Mouse (Mus musculus): ENCODE measurements at regions not wholly inside any gene's neighbourhood (a gene's known extent, or its start where the extent isn't known, plus 50 kb on each side); places are given as distances from the start of the nearest gene placed in this dataset.
A peak's percentile ranks its signal among the peaks of the same experiment; 100 is the strongest.

DNA sequence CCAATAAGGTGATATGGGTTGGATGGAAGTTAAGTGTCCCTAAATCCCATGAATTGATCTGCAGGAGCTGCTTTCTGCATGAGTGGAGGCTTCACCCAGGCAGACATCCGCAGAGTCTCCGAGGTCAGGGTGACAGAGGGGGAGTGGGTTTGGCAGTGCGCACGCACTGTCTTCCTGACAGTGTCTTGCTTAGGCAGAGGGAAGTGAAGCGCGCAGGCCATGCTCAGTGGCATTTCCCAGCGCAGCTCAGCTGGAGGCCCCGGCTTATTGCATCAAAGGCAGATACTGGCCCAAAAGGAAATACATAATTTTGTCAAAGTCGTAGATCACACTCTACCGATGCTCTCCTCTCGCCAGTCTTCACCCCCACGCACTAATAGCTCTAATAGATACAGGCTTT is 252.7 kb upstream of the Dnajc24 start:
- DNase-seq: no peak

DNA sequence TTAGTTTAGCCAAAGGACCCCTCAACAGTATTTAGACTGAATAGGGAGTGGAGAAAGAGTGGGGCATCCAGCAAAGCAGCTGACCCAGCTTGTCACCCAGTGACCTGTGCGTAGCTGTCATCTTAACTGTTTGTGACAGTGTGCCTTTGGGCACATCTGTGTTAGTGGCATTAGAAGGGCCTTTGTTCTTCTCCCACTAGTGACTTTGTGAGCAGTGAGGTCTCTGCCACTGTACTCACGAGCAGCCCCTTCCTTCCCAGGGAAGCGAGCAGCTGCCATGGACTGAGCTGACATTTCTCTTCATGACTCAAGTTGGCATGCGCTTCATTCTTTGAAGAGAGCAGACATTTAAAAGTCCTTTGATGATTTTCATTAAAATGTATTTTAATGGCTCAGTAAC is 231.0 kb upstream of the Dnajc24 start:
- no peak for DNase-seq

DNA sequence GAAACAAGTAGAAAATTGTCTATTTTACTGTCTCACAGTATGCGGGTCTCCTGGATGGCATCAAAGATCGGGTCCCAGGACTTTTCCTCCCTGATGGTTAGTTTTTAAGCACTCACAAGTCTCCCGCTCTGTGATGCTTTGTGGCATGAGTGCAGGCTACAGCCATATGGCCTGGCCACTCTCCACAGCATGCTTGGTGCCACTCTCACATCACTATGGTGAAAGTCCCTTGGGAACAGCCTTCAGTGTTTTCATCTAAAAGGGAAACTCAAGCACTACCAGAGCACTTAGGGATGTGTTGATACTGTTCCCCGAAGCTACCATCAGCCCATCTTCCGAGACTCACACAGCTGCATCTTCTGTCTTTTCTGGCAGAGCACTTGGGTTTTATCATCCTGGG is 227.8 kb upstream of the Dnajc24 start:
- DNase-seq: no peak

DNA sequence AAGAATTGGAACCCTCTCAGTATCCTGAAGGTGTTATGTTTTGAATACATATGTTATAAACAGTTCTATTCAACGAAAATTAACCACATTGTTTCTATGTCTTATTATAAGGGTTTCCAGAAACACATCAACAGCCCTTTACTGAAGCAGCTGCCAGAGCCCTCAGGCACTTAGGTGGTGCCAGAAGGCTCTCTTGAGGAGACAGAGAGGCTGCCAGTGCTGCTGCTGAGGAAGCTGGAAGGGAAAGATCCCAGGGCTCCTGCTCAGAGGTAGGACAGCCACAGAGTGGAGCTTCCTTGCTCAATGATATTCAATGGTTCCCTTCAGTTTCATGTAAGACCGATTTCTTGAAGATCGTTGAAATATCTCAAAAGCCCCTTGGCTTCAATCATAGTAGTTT is 226.7 kb upstream of the Dnajc24 start:
- DNase-seq: no peak

DNA sequence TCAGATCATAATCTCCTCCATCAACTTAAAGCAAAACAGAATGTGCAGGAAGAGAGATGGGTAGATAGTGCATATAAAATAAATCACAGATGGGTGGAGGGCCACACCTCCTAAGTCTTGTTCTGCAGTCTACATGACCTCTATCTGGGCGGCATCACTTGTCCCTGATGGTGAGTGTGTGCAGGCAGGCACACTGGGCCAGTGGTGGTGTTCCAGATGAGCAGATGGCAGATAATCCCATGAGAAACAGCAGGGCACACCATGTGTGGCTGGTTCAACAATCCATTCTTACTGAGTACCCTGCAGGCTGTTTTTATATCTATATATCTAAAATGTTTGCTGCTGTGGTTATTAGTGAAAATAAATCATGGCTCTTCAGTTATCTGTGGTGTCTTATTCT is 224.9 kb upstream of the Dnajc24 start:
- DNase-seq: no peak

DNA sequence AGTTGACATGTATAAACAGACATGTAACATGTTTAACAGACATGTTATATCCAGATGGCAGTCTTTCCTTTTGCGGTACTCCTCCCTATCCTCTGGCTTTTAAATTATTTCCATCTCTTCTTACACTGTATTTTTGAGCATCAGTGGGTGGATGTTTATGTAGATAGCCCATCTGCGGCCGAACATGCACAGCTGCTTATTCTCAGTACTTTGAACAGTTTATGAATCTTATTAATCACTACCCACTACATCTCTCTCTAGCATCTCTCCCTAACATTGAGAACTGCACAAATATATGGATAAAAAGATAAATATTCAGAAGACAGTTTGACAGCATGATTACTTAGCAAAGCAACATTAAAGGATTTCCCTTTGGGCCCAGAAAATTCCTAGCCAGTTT is 212.8 kb upstream of the Dnajc24 start:
- DNase-seq: no peak

DNA sequence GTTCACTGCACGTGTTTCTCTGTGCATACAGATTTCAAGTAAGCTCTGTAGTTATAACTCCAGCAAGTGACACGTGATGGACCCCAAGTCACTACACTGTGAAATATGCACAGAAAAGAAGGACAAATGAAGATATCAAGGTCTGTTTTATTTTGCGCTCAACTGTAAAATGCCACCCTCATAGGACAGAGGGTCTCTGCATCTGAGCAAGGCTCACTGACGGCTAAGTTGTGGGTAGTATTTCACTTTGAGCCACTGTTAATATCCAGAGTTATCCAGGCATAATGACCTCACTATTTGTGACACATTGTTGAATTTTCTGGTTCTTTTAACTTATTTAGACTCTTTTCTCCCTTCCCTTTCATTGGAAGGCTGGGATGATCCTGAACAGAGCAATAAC is 210.4 kb upstream of the Dnajc24 start:
- DNase-seq: no peak

DNA sequence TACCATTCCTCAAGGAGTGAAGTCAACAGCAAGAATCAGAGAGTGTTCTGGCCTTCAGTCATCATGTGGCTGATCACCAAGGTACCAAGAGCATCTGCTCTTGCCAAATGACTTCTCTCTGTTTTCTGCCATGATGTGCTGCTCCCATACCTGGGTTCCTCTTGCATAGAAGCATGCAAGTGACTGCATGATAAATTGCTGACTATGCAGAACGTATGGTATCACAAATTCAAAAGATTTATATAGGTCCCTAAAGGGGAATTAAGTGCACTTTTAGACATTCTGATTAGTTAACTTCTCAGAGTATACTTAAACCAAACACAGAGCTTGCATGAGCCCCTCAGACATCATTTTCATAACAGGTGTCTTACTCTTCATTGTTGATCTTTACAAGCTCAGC is 207.4 kb upstream of the Dnajc24 start:
- no peak for DNase-seq

DNA sequence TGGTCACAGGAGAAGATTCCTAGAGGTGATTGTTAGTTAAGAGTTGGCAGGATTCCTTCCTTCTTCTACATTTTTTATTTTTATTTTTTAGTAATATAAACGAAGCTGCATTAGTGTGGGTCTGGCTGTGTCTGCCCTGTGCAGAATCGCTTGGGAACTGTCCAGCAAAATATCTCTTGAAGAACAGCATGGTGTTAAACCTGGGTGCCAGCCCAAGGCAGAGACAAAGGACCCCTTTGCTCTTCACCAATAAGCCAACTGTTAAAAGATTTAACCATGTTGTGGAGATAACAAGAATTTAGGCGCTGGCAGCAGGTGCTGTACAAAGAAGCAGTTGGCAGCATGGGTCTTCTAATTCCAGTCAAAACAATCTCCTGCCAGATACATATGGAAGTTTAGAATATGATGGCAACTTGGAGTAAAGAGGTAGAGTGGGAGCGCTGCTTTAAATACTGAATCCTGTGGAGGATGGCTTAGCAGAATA is 205.5 kb upstream of the Dnajc24 start:
- DNase-seq: no peak

DNA sequence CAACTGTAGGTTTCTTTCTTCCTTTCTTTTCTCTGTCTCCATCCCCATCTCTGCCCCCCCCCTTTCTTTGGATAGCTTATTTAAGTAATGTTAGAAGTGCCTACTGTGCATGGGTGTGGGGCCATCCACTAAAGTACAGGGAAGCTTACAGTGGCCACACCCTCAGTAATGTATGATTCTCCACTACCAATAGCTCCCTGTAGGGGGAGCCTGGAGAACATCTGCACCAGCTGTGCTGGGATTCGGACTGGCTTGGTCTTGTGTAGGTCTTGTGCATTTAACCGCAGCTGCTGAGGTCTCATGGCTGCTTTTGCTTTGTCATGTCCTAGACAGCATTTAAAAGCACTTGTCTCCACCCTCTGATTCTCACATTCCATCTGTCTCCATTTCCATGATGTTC is 196.8 kb upstream of the Dnajc24 start:
- DNase-seq: no peak

DNA sequence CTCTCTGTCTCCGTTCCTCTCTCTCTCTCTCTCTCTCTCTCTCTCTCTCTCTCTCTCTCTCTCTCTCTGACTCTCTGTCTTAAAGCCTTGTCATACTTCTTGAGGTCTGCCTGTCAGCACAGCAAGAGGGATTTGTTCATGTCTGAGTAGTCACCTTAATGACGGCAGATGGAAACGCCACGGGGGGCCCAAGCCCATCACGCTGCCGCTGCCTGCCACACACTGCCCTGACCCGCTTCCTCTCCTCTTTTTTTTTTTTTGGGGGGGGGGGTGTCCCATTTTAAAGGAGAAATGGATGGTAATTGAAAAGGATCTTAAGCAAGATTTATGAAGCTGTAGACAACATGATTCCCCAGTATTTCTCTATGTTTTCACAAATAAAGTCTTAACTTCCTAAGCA is 191.8 kb upstream of the Dnajc24 start:
- no peak for DNase-seq

DNA sequence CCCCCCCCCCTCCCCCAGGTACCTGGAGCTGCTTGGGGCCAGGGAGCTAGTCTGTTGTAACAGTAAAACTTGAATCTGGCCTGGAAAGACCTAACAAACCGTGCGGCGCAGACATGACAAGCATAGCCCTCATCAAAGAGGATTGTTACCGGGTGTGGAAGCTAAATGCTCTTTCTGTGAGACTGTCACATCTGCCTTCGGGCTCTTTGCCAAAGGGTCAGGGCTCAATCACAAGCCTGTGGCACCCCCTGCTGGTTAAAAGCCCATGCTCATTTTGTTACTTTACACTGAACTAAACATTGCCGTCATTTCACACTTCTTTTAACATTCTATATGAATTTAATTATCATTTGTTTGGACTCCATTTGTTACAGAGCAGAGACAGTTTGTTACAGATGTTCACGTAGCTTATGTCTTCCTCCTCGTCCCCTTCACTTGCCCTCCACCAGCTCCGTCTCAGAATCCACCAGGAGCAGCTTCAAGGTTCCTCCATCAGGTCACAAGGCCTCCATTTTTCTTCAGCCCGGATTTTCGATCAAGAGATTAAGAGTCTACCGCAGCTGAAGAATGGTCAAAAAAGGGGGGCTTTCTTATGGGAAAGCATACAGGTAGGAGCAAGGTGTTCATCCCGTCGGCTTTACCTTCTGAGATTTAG is 191.1 kb upstream of the Dnajc24 start:
- peak; percentile 86 for DNase-seq

DNA sequence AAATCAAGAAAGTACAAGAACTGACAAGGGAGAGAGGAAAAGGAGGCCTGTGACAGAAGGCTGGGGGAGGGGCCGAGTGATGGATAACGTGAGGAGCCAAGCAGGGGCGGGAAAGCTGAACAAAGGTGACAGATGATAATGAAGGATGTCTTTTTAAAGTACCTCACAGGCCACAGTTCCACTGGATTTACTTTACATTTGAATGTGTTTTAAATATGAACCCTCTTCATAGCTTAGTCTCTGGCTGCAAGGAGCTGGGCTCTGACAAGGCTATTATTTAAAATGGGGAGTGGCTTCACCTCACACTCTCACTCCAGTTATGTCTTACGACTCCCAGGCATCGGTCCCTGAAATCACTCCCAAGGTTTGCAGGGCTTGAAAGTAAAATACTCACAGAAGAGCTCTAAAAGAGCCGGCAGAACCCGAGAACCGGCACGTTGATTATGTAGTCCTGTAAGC is 190.6 kb upstream of the Dnajc24 start:
- DNase-seq: no peak

DNA sequence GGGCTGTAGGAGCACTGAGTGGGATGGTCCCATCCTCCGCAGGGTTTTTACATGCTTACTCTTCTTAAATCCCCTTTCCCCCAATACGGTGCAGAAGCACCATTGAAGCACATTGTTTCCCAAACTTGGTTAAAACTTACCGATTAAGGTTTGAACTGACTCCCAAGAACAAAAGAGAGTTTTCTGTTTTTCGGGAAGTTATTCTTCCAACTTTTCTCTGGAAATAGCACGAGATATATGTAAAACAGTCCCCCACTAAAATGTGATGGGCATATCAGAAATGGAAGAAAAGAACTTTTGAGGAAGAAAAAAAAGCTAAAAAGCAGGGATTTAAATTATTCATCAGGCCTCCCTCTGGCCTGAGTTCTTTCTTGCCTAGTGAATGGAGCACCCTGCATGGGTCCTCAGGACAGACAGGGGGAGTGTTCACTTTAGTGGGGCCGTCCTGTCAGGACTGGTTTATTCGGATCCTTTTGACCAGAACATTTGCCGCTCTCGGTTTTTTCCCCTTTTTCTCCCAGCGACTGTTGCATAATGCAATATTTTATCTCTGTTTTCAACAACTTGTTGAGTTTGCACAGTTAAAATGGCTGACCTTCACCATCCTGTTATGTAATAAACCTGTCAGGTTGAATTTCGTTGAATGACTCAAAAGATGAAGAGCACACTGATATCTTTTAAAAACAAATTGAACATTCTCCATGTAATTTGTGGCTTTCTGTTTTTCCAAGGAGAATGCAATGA is 187.4 kb upstream of the Dnajc24 start:
- no peak for DNase-seq

DNA sequence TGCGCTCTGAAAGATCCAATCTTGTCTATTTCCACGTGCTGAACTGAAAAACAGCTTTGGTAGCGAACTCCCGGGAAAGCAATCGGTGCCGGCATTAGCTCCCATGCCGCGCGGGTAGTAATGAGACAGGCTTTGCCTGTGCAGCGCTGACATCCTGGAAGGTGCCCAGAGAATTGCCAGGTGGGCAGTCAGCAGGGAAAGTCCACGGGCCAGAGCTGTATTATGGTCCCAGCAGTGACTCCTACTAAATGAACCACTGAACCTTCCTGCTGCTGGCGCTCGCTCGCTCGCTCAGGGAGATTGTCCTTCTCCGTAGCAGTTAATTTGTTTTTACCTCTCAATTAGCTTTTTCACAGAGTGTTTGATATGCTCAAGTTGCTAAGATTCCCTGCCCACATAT is 180.3 kb upstream of the Dnajc24 start:
- no peak for DNase-seq

DNA sequence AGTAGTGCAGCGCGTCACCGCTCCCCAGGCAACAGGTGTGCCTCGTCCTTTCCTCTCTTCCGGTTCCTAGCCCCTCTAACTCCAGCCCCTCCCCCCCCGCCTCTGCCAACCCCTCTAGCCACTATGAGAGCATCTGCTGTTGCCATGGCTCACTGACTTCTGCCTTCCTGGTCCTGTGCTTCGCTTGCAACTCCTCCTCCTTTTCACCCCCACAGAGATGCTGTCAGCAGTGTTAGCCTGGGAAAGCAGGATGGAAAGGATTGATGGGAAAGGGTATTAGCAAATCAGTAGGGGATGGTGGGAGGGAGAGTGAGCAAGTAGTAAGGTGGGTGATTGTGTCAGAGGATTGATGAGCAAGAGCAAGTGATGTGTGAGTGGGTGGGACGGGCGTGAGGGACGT is 178.7 kb upstream of the Dnajc24 start:
- DNase-seq: no peak

DNA sequence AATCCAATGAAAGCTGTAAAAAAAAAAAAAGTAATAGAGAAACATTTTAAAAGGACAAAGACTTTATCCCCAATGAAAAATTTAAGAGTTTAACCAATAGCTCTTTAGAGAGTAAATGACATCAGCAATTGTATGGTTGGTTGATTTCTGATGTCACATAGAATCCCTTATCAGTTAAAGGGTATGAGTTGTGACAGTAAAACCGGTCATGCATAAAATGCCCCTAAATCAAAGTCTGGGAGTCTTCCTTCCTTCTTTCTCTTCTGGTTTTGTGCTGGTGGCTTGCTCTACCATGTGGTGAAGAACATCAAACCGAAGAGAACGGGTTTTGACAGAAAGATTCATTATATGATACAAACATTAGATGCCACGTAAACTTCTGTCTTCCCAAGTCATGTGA is 159.3 kb upstream of the Dnajc24 start:
- no peak for DNase-seq

DNA sequence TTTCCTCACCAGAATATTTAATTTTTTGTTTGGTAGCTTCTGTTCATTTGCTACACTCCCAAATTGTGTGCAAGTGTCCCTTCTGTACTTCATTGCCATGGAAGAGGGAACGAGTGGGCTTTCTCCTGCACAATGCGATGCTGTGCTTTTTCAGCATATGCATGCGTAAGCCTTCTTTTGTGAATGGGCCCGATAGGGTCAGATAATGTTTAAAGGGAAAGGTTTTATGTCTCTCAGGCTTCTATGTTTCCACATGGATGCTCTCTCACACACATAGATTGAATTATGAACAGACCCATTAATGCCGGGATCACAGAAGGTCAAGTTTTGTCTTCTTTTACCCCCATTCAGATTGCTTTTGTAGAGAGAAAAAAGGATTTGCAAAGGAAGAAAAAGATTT is 158.5 kb upstream of the Dnajc24 start:
- DNase-seq: no peak

DNA sequence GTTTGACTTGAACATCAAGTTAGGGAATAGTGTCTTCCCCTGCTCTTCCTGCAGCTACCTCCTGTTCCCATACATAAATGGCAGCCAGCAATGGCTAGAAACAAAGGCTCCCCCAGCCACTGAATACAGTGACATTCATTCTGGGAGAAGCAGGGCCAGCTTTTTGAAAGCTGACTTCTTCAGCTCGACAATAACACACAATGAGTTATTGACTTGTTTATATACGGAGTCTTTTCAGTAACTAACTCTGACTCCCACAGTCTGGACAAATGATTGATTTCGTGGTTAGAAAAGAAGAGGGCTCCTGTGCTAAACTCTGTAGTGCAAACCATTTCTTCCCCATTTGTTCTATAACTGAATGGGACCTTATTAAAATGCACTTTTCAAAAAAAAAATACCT is 146.4 kb upstream of the Dnajc24 start:
- no peak for DNase-seq

DNA sequence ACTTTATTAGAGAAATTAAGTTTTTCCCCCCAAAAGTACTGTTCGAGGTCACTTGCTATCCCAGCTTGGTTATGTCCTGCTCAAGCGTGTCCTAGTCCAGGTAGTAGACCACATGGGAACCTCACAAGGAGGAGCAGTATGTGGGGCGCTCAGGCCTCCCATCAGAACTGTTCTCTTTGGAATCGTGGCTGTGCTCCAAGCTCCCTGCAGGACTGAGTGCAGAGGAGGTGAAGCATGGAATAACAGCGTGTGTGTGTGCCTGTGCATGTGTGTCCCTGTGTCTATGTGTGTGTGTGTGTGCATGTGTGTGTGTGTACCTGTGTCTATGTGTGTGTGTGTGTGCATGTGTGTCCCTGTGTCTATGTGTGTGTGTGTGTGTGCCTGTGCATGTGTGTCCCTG is 137.6 kb upstream of the Dnajc24 start:
- DNase-seq: no peak

DNA sequence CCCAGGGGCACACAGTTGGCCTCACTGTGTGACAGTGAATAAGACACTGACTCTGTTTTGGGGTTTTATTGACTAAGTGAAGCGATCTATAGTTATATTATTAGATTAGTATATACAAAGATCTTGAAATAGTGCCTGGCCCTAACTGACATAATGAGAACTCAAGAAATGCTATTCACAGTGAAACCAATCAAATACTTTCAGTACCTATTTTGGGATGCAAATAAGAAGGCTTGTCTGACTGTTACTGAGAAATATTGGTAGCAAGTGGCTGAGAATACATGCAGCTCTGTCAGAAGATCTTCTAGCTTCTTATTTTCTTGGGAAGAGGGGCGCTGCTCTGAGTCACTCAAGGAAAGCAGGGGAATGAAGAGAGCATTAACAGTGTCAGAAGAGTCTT is 97.7 kb upstream of the Dnajc24 start:
- no peak for DNase-seq

DNA sequence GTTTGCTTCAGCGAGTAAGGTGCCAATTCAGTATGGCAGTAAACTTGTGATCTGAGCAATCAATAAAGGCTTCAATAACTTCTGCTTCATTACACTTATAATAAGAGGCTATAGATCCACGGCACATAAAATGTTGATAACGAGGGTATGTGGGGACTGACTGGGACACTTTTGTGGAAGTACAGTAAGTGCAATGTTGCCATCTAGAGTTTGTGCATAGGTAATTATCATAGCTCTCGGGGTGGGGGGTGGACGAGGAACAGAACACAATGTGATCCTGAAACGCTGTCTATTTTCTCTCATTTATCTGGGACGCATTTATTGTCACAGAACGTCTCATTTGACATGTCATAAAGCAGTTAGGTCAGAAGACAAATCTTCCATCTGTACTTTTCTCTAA is 82.8 kb upstream of the Dnajc24 start:
- DNase-seq: no peak

DNA sequence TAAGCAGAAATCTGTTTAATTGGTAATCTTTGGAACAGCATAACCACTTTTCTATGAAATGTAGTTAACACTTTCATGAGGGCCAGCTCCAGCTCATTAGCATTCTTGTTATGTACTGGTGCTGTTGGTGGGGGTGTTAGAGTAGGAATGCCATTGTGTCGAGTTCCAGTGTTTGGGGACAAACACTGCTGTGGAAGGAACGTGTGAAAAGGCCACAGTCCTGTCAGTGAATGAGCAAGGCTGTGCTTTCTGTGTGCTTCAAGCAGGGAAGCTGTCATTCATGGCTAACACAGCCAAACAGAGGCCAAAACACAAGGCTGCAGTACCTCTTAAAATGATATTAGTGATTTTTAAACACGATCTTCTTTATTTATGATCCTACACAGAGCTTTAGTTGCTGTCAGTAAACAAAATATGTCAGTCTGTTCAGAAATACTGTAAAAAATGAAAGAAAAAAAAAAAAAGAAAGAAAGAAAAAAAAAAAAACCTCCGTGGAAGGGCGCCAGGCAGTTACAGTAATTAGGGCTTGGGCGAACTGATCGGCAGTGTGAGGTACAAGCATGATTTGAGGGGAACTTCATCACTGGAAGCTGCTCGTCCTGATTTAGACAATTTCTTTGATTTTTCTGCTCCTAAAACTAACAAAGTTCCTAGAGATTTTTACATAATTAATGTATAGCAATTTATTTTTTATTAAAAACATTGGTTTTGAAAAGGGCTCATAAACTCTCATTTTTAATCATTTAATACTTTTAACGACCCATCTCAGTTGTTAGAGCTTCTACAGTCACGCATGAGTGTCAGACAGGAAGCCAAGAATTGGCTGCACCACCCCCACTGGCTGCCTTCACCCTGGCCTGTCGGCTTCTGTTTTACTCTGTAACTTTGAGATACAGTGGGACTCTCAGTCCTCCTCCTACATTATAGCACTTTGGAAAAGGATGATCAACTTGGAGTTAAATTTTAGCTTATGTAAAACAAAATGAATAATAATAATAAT is 80.8 kb upstream of the Dnajc24 start:
- no peak for DNase-seq
